Mouse (Mus musculus) heart, embryonic 11.5 days (tissue): ENCODE measurements around the gene Stx1a. TPM values are rescaled to one million over a fixed set of nuclear protein-coding genes. Genes with fewer than 3 reads are reported as not detected.

ENCODE experiments used
- ATAC-seq: fragments of 200-750 bp; cut with Nextera tagmentation; replicated peaks from 2 replicates; pipeline ENCODE4 v1.8.0; 2017; ENCODE audit warnings: moderate library complexity; ENCODE audit not compliant: insufficient number of reproducible peaks, low FRiP score, low TSS enrichment
- H3K27ac ChIP-seq: fragments of 300-500 bp; sonication (generic); 2 replicates; pipeline ENCODE4 v1.5.1; 2014; ENCODE audit warnings: mild to moderate bottlenecking, low read depth, low read length
- H3K27me3 ChIP-seq: fragments of 300-500 bp; sonication (generic); 2 replicates; pipeline ENCODE4 v1.6.1; 2014; ENCODE audit warnings: mild to moderate bottlenecking, low read length, mixed read lengths; ENCODE audit not compliant: control insufficient read depth, insufficient read depth
- H3K36me3 ChIP-seq: fragments of 300-500 bp; sonication (generic); 2 replicates; pipeline ENCODE4 v1.6.1; 2014; ENCODE audit warnings: mild to moderate bottlenecking, low read length, moderate library complexity, mixed read lengths; ENCODE audit not compliant: control insufficient read depth, insufficient read depth
- H3K4me1 ChIP-seq: fragments of 300-500 bp; sonication (generic); 2 replicates; pipeline ENCODE4 v1.6.1; 2014; ENCODE audit warnings: low read length; ENCODE audit not compliant: control insufficient read depth, insufficient read depth
- H3K4me2 ChIP-seq: fragments of 300-500 bp; sonication (generic); 2 replicates; pipeline ENCODE4 v1.6.1; 2014; ENCODE audit warnings: mild to moderate bottlenecking, moderate library complexity
- H3K4me3 ChIP-seq: fragments of 300-500 bp; sonication (generic); 2 replicates; pipeline ENCODE4 v1.5.1; 2014; ENCODE audit warnings: low read depth, low read length
- H3K9ac ChIP-seq: fragments of 300-500 bp; sonication (generic); 2 replicates; pipeline ENCODE4 v1.6.1; 2014; ENCODE audit warnings: mild to moderate bottlenecking, low read depth, low read length, moderate library complexity
- H3K9me3 ChIP-seq: fragments of 300-500 bp; sonication (generic); replicated peaks from 2 replicates; pipeline ENCODE4 v1.6.1; 2016; ENCODE audit warnings: low read length; ENCODE audit not compliant: control insufficient read depth
- WGBS: fragments of 180-500 bp; shearing (Covaris S2); extraction: QIAGEN DNeasy Blood & Tissue Kit; methylation state at CpG from one replicate; pipeline ENCODE4 v1.1.7; 2014; ENCODE audit not compliant: insufficient replicate concordance; 5-methylcytosine and 5-hydroxymethylcytosine counted together
- polyA plus RNA-seq: library from polyadenylated mRNA; unstranded; fragments of >200 nt; fragmentation: Nextera tagmentation; extraction: Ambion mirVana; gene quantifications from 2 replicates; pipeline ENCODE4 v1.2.1, GENCODE M21; 2014

Gene Stx1a
- polyA plus RNA-seq: 10.4 and 13.4 TPM in 2 replicates

GRCm38 (mm10) chr5:135023344-135024173 is at the start of gene Stx1a:
Gene Stx1a, plus strand, starts transcription at chr5:135023482.
- ATAC-seq: peak; percentile 87
- Histone ChIP-seq H3K9me3 (no peaks in the 10 kb centered on the region), H3K4me2 (peak within 1 kb of the TSS; percentile 96), H3K4me3 (peak within 1 kb of the TSS; percentile 70), H3K4me1 (peaks cover 25% of the 10 kb centered on the region), H3K27ac (peak within 1 kb of the TSS; percentile 70), H3K27me3 (no peaks in the 10 kb centered on the region), H3K9ac (peak within 1 kb of the TSS; percentile 79), H3K36me3 (no peaks in the 10 kb centered on the region)
- under 1% methylated on average over 61 of the region's 61 CpGs for WGBS

DNA sequence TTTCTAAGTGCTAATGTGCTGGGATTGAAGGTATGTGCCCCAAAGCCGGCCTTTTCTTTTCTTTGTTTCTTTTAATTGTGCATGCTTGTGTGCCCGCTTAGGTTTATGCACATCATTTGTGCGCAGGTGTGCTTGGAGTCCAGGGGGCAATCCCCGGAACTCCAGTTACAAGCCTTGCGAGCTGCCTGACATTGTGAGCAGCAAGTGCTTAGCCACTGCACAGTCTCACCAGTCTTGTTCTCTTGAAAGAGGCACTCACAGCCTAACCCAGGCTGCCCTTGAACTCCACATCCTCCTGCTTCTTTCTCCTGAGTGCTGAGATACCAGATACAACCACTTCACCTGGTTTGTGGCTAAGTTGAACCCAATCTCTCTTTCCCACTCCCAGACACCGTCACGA is 49.8 kb upstream of the Stx1a start:
- no peak for ATAC-seq
- 76% methylated on average over 7 of the region's 7 CpGs for WGBS

GRCm38 (mm10) chr5:134974294-134974693 is 49.0 kb upstream of the Stx1a start:
- Histone ChIP-seq H3K36me3 (no peaks in the 10 kb centered on the region), H3K4me1 (peaks cover 8% of the 10 kb centered on the region; the same call in 1 of the 2 replicates), H3K9ac (no peak overlapping the region), H3K27me3 (no peaks in the 10 kb centered on the region), H3K4me3 (no peak overlapping the region), H3K9me3 (no peaks in the 10 kb centered on the region), H3K4me2 (peak overlapping the region; percentile 22; the same call in 1 of the 2 replicates), H3K27ac (0 out of 2 replicates have a peak overlapping the region, but pooled peaks have one; percentile 15)
- 10% methylated on average over 7 of the region's 7 CpGs for WGBS
- 0 out of 2 replicates have a peak, but pooled peaks have one; percentile 29 for ATAC-seq

More for the DNA sequence above, 49.8 kb upstream of the Stx1a start:
- Histone ChIP-seq H3K4me3 (no peak overlapping the region), H3K4me2 (no peak overlapping the region), H3K27ac (no peak overlapping the region), H3K4me1 (peaks cover 8% of the 10 kb centered on the region; the same call in 1 of the 2 replicates), H3K36me3 (no peaks in the 10 kb centered on the region), H3K27me3 (no peaks in the 10 kb centered on the region), H3K9me3 (no peaks in the 10 kb centered on the region), H3K9ac (no peak overlapping the region)

DNA sequence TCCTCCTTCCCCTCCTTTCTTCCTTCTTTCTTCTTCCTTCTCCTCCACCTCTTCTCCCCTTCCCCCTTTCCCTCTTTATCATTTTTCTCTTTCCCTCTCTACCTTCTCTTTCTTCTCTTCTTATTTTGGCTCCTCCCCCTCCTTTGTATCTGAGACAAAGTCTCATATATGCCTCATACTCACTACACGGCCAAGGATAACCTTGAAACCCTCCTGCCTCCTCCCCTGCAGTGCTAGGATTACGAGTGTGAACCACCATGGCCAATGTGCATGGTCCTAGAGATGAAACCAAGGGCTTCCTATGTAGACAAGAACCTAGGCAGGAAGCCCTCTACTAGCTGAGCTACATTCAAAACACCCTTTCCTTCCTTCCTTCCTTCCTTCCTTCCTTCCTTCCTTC is 48.4 kb upstream of the Stx1a start:
- Histone ChIP-seq H3K4me1 (peaks cover 8% of the 10 kb centered on the region; the same call in 1 of the 2 replicates), H3K4me2 (no peak overlapping the region), H3K36me3 (no peaks in the 10 kb centered on the region), H3K9me3 (no peaks in the 10 kb centered on the region), H3K9ac (no peak overlapping the region), H3K27me3 (no peaks in the 10 kb centered on the region), H3K4me3 (no peak overlapping the region), H3K27ac (no peak overlapping the region)
- WGBS: 50% methylated on average over 2 of the region's 2 CpGs
- ATAC-seq: no peak

GRCm38 (mm10) chr5:134976164-134976563 is 47.1 kb upstream of the Stx1a start:
- no peaks in the 10 kb centered on the region for H3K36me3 ChIP-seq
- ATAC-seq: no peak
- WGBS: 73% methylated on average over 2 of the region's 2 CpGs
- no peaks in the 10 kb centered on the region for H3K27me3 ChIP-seq
- no peak overlapping the region for H3K27ac ChIP-seq
- no peak overlapping the region for H3K9ac ChIP-seq
- H3K4me2 ChIP-seq: no peak overlapping the region
- H3K9me3 ChIP-seq: no peaks in the 10 kb centered on the region
- H3K4me3 ChIP-seq: no peak overlapping the region
- H3K4me1 ChIP-seq: peaks cover 8% of the 10 kb centered on the region; the same call in 1 of the 2 replicates

- Histone ChIP-seq H3K27me3 (no peaks in the 10 kb centered on the region), H3K9ac (no peak overlapping the region), H3K27ac (no peak overlapping the region), H3K4me1 (peaks cover 8% of the 10 kb centered on the region; the same call in 1 of the 2 replicates), H3K4me2 (no peak overlapping the region), H3K9me3 (no peaks in the 10 kb centered on the region), H3K4me3 (no peak overlapping the region), H3K36me3 (no peaks in the 10 kb centered on the region)
- 70% methylated on average over 14 of the region's 14 CpGs for WGBS
- ATAC-seq: no peak
Measured at GRCm38 (mm10) chr5:134976577-134977250, 46.6 kb upstream of the Stx1a start.

- Histone ChIP-seq H3K27me3 (no peaks in the 10 kb centered on the region), H3K9ac (no peak overlapping the region), H3K27ac (no peak overlapping the region), H3K4me3 (no peak overlapping the region), H3K4me2 (no peak overlapping the region), H3K4me1 (peaks cover 8% of the 10 kb centered on the region; the same call in 1 of the 2 replicates), H3K9me3 (no peaks in the 10 kb centered on the region), H3K36me3 (no peaks in the 10 kb centered on the region)
- ATAC-seq: no peak
- WGBS: 49% methylated on average over 4 of the region's 4 CpGs
Measured at GRCm38 (mm10) chr5:134977837-134978236, 45.4 kb upstream of the Stx1a start.

- 40% methylated on average over 10 of the region's 10 CpGs for WGBS
Measured at GRCm38 (mm10) chr5:134981149-134981548, 42.1 kb upstream of the Stx1a start.

More at GRCm38 (mm10) chr5:134981149-134981548, 42.1 kb upstream of the Stx1a start:
- no peaks in the 10 kb centered on the region for H3K36me3 ChIP-seq
- no peaks in the 10 kb centered on the region for H3K9me3 ChIP-seq
- H3K9ac ChIP-seq: no peak overlapping the region
- H3K4me1 ChIP-seq: no peaks in the 10 kb centered on the region; the same call in 1 of the 2 replicates
- no peak overlapping the region for H3K4me3 ChIP-seq
- H3K27ac ChIP-seq: no peak overlapping the region
- H3K4me2 ChIP-seq: no peak overlapping the region
- ATAC-seq: no peak
- peaks cover 20% of the 10 kb centered on the region for H3K27me3 ChIP-seq
